Mouse (Mus musculus): ENCODE measurements at regions not wholly inside any gene's neighbourhood (a gene's known extent, or its start where the extent isn't known, plus 50 kb on each side); places are given as distances from the start of the nearest gene placed in this dataset.

- no peak for TF ChIP-seq GATA1 (IDR thresholded peaks at IDR 0.05; ENCODE audit: borderline replicate concordance, low read length)
- TF ChIP-seq FLI1 (IDR thresholded peaks at IDR 0.05; ENCODE audit: low read length): no peak
These were observed 75.4 kb upstream of the Vgll3 start for GRCm38 (mm10) chr16:65739652-65740051.

Measured in megakaryocyte, embryonic 14.5 days (primary cell).